Mouse (Mus musculus) ES-Bruce4 (cell line): Measurements from ENCODE around the gene Usmg5. TPM values are rescaled to one million over a fixed set of nuclear protein-coding genes. Genes with fewer than 3 reads are reported as not detected.

Source experiments
- H3K27ac ChIP-seq: 2 replicates; pipeline ENCODE4 v1.5.1; 2012; ENCODE audit warnings: low read length, inconsistent platforms; ENCODE audit not compliant: insufficient read depth
- H3K27me3 ChIP-seq: 2 replicates; pipeline ENCODE4 v1.6.1; 2012; ENCODE audit warnings: mild to moderate bottlenecking, low read length, inconsistent platforms; ENCODE audit not compliant: control insufficient read depth, poor library complexity, insufficient read depth, severe bottlenecking
- H3K36me3 ChIP-seq: 2 replicates; pipeline ENCODE4 v1.6.1; 2012; ENCODE audit warnings: inconsistent platforms, mild to moderate bottlenecking, low read length, moderate library complexity; ENCODE audit not compliant: control insufficient read depth, poor library complexity, insufficient read depth, severe bottlenecking
- H3K4me1 ChIP-seq: one replicate; pipeline ENCODE4 v1.8.1; 2011; ENCODE audit warnings: low read length; ENCODE audit not compliant: control insufficient read depth, insufficient read depth
- H3K4me3 ChIP-seq: 2 replicates; pipeline ENCODE4 v1.5.1; 2011; ENCODE audit warnings: low read depth, mild to moderate bottlenecking, low read length
- H3K9ac ChIP-seq: 2 replicates; pipeline ENCODE4 v1.6.1; 2012; ENCODE audit warnings: low read depth, mild to moderate bottlenecking, inconsistent platforms; ENCODE audit not compliant: poor library complexity, severe bottlenecking
- H3K9me3 ChIP-seq: replicated peaks from 2 replicates; pipeline ENCODE4 v1.6.1; 2012; ENCODE audit warnings: mild to moderate bottlenecking, low read length, inconsistent platforms; ENCODE audit not compliant: control insufficient read depth, poor library complexity, insufficient read depth, severe bottlenecking
- CTCF ChIP-seq: IDR thresholded peaks from one replicate; pipeline ENCODE4 v1.8.1; 2011; ENCODE audit warnings: low read depth, low read length
- EP300 ChIP-seq: IDR thresholded peaks from 2 replicates; pipeline ENCODE4 v1.6.1; 2011; ENCODE audit warnings: low read depth, low read length; ENCODE audit not compliant: insufficient read depth
- POLR2A ChIP-seq: IDR thresholded peaks from one replicate; pipeline ENCODE4 v1.8.1; 2011; ENCODE audit warnings: low read length; ENCODE audit not compliant: insufficient read depth
- polyA plus RNA-seq: library from polyadenylated mRNA; stranded (reverse); fragments of >200 nt; gene quantifications from 2 replicates; pipeline ENCODE4 v1.2.4, GENCODE M21; 2011; ENCODE audit warnings: low read depth; ENCODE audit not compliant: missing spikeins, insufficient read depth, insufficient read length

The Usmg5 gene
- polyA plus RNA-seq, 1 experiment = 552 TPM

DNA sequence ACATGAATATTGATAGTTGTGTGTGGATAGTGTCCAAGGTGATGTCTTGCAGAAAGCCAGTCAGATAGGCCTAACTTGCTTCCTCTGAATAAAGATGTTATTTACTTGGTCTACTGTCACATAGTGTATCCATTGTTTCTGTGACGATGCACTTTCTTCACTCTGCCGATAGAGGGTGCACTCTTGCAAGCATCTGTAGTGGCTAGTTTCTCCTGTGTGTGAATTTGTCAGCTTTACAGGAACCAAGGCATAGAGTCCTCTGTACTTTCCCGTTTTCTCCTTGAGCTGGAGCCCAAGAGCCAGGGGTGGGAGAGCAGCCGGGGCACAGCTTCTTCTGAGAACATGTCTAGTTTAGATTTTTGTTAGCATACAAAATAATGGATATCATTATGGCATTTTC is 30.6 kb upstream of the Usmg5 start:
- Histone ChIP-seq H3K4me3 (no peak overlapping the region), H3K36me3 (peaks cover 46% of the 10 kb centered on the region), H3K9me3 (no peaks in the 10 kb centered on the region), H3K4me1 (no peaks in the 10 kb centered on the region), H3K27me3 (no peaks in the 10 kb centered on the region), H3K9ac (no peak overlapping the region), H3K27ac (no peak overlapping the region)
- no peak for TF ChIP-seq POLR2A
- peak; percentile 44 for TF ChIP-seq CTCF

DNA sequence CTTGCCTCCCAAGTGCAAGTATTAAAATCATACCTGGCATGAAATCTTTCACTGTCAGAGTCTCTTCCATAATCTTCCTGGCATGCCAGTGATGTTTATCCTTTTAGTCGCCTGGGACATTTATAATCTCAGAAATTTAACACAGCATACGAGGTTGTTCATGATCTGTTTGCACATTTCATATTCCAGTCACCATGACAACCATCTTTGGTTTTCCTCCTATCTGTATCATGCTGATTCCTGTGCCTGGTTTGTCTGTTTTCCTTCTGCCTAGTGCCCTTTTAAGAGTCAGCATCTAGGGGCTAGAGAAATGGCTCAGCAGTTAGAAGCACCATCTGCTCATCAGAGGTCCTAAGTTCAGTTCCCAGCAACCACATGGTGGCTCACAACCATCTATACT is 28.2 kb upstream of the Usmg5 start:
- TF ChIP-seq EP300 (no peak), POLR2A (no peak), CTCF (no peak)
- no peaks in the 10 kb centered on the region for H3K9me3 ChIP-seq
- no peaks in the 10 kb centered on the region for H3K27me3 ChIP-seq
- H3K36me3 ChIP-seq = peaks cover 51% of the 10 kb centered on the region
- H3K4me1 ChIP-seq = no peaks in the 10 kb centered on the region
- H3K9ac ChIP-seq = no peak overlapping the region
- no peak overlapping the region for H3K27ac ChIP-seq
- no peak overlapping the region for H3K4me3 ChIP-seq

DNA sequence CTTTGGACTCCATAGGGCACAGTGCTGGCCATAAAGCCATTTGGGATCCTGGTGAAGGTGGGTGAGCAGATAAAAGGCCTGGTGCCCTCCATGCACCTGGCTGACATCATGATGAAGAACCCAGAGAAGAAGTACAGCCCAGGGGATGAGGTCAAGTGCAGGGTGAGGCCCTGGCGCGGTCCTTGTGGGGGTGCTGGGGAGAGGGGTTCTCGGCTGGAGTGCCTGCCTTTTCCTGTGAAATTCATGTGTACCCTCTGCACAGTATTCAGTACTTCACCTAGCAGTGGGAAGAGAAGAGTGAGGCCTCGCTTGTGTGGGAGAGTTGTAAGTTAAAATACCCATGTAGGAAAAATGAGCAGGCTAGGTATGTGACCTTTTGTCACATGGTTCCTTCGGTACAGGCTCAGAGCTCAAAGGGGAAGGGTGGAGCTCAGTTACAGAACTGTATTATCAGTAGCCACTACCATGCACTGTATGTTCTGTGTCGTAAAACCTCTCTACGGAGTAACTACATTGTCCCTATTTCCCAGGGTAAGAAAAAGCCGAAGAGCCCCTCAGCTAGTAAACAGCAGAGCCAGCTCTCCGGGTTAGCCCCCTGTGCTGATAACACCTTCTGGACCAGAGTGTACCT is 14.3 kb upstream of the Usmg5 start:
- Histone ChIP-seq H3K27ac (no peak overlapping the region), H3K27me3 (no peaks in the 10 kb centered on the region), H3K4me1 (no peaks in the 10 kb centered on the region), H3K36me3 (peaks cover 88% of the 10 kb centered on the region), H3K4me3 (no peak overlapping the region), H3K9me3 (no peaks in the 10 kb centered on the region), H3K9ac (no peak overlapping the region)
- TF ChIP-seq CTCF (no peak), POLR2A (no peak)

DNA sequence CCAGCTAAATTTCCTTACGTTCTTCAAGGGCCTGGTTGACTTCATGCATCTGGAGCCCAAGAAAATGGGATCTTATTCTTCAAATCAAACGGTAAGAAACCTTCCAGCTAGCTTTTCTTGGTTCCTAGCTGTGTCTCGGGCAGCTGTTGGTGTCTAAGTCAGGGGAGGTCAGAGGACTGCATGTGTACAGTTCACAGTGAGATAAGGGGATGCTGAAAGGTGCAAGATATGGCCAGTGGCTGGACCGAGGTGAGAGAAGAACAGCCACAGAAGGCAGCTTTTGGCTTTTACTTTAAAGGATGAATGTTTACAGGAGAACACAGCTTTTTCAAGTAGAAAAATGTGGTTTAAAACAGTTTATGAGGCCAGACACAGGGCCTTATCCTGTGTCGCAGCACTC is 10.6 kb upstream of the Usmg5 start:
- Histone ChIP-seq H3K27me3 (no peaks in the 10 kb centered on the region), H3K4me3 (no peak overlapping the region), H3K9me3 (no peaks in the 10 kb centered on the region), H3K36me3 (peaks cover 82% of the 10 kb centered on the region), H3K4me1 (no peaks in the 10 kb centered on the region), H3K9ac (no peak overlapping the region), H3K27ac (no peak overlapping the region)
- TF ChIP-seq POLR2A (no peak), EP300 (no peak), CTCF (no peak)

DNA sequence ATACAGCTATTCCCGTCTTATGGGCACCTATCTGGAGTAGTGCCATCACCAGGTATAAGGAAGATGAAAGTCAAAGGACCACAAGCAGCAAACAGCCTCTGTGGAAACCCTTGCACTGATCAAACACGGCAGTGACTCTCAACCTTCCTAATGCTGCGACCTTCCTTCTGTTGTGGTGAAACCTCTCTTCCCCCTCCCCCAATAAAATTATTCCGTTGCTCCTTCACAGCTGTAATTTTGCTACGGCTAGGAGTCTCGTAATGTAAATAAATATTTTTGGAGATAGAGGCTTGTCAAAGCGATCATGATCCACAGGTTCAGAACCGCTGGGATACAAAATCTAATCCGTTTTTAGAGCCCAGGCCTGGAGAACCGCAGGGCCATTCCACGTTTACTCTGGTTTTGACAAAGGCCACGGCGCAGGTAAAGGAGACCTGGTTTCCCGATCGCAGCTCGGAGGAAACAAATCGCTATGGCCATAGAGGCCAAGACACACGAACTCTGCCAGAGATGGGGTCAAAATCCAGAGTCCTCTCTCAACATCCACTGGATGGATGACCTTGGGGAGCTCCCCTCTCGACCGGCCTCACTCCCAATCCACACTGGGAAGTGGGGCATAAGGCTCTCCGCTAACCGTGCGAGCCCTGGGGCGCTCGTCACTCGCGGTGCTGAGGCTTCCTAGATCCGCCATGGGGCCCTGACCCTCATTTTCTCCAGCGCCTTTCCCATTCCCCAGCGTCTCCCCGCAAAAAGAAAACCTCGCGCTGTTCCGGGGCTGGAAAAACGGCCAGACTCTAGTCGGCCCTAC is 525 bp downstream of the Usmg5 start:
- H3K4me3 ChIP-seq = peak overlapping the region; percentile 80
- H3K36me3 ChIP-seq = peaks cover 28% of the 10 kb centered on the region
- TF ChIP-seq CTCF (no peak), EP300 (no peak), POLR2A (no peak)
- H3K27me3 ChIP-seq = no peaks in the 10 kb centered on the region
- H3K9me3 ChIP-seq = no peaks in the 10 kb centered on the region
- H3K9ac ChIP-seq = peak overlapping the region; percentile 84
- peak overlapping the region; percentile 18 for H3K27ac ChIP-seq
- no peaks in the 10 kb centered on the region for H3K4me1 ChIP-seq

DNA sequence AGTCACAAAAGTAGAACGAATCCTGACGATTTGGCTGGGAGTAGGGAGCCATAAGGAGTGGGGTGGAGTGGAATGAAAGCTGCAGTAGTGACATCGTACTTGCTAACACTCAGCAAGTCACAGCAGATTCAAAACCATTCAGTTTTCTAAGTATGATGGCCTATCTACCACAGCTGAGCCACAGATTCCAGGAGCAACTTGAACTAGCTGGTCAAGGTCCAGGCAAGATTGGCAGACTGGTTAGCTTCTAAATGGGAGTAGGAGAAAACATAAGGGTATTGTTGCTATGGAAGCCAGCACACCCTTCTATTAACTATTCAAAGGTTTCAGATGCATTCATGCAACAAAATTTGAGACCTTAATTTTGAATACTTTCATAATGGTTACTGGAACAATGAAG is 2.2 kb downstream of the Usmg5 start:
- Histone ChIP-seq H3K4me3 (no peak overlapping the region), H3K4me1 (no peaks in the 10 kb centered on the region), H3K27me3 (no peaks in the 10 kb centered on the region), H3K9me3 (no peaks in the 10 kb centered on the region), H3K27ac (no peak overlapping the region), H3K36me3 (peaks cover 37% of the 10 kb centered on the region), H3K9ac (no peak overlapping the region)
- TF ChIP-seq POLR2A (no peak), EP300 (no peak), CTCF (no peak)
